Mouse (Mus musculus) heart, adult 2 months (tissue): ENCODE measurements at regions not wholly inside any gene's neighbourhood (a gene's known extent, or its start where the extent isn't known, plus 50 kb on each side); places are given as distances from the start of the nearest gene placed in this dataset.

Source experiments
- CTCF ChIP-seq: fragments of 200-600 bp; IDR thresholded peaks from 2 replicates; pipeline ENCODE4 v1.8.1; 2022; ENCODE audit warnings: antibody characterized with exemption, mild to moderate bottlenecking, moderate library complexity
- EP300 ChIP-seq: fragments of 200-500 bp; IDR thresholded peaks from 2 replicates; pipeline ENCODE4 v1.6.1; 2011; ENCODE audit warnings: low read depth, low read length, control low read depth; ENCODE audit not compliant: insufficient read depth

GRCm38 (mm10) chr10:99825881-99826280 lies 66.4 kb upstream of the Csl start:
- TF ChIP-seq CTCF = no peak
- TF ChIP-seq EP300 = no peak
